Mouse (Mus musculus) midbrain, embryonic 10.5 days (tissue): ENCODE data around the gene Trpm8. TPM values are rescaled to one million over a fixed set of nuclear protein-coding genes. Genes with fewer than 3 reads are reported as not detected.

Source experiments
- DNase-seq: peaks from one replicate; pipeline ENCODE4 v3.0.0-alpha.2; 2017; ENCODE audit warnings: low spot score
- H3K27ac ChIP-seq: fragments of 300-500 bp; sonication (generic); replicated peaks from 2 replicates; pipeline ENCODE4 v1.5.1; 2016; ENCODE audit warnings: mild to moderate bottlenecking
- H3K27me3 ChIP-seq: fragments of 300-500 bp; sonication (generic); 2 replicates; pipeline ENCODE4 v1.6.1; 2016; ENCODE audit warnings: low read depth, mild to moderate bottlenecking; ENCODE audit not compliant: poor library complexity, severe bottlenecking
- H3K36me3 ChIP-seq: fragments of 300-500 bp; sonication (generic); 2 replicates; pipeline ENCODE4 v1.6.1; 2016; ENCODE audit warnings: mild to moderate bottlenecking, moderate library complexity
- H3K4me1 ChIP-seq: fragments of 300-500 bp; sonication (generic); 2 replicates; pipeline ENCODE4 v1.6.1; 2016
- H3K4me3 ChIP-seq: fragments of 300-500 bp; sonication (generic); 2 replicates; pipeline ENCODE4 v1.5.1; 2016; ENCODE audit warnings: mild to moderate bottlenecking, moderate library complexity
- H3K9me3 ChIP-seq: fragments of 300-500 bp; sonication (generic); replicated peaks from 2 replicates; pipeline ENCODE4 v1.6.1; 2016; ENCODE audit warnings: mild to moderate bottlenecking
- WGBS: fragments of 180-500 bp; shearing (Covaris S2); methylation state at CpG from one replicate; pipeline ENCODE4 v1.1.7; 2016; 5-methylcytosine and 5-hydroxymethylcytosine counted together
- polyA plus RNA-seq: library from polyadenylated mRNA; unstranded; fragments of >200 nt; fragmentation: Nextera tagmentation; extraction: Ambion mirVana; gene quantifications from 2 replicates; pipeline ENCODE4 v1.2.1, GENCODE M21; 2016

Trpm8 gene
- polyA plus RNA-seq, 1 experiment from 2014 or later = not detected

DNA sequence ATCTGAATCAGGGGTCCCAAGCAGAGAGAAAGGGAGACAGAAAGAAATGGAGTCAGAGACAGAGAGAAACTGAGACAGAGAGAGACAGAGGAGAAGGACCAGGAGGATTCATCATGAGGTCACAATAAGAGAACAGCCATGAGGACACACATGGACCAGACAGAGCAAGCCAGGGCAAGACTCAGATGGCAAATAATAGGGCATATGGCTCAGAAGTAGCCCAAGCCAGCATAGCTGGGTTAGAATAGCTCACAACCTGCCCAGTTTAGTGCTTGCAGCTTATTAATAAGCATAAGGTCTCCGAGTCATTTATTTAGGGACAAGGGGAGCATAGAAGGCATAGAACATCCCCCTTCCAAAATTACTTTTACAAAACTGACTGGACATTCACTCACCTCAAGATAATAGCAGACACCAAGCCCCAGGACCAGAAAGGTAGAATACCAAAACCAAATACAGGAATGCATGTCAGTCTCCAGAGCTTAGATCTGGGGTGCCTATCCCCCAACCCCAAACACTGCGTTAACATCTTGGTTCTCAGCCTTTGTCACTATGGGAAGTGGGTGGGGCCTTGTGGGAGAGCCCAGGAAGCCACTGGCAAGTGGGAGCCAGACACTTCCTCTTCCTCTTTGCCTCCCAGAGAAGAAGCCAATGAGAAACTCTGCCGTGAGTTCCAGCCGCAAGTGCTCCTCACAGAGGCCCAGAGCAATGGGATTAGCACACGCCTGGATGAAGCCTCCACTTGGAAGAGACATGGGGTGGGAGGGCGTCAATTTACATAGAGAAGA, 155.8 kb downstream of the Trpm8 start:
- Histone ChIP-seq H3K4me1 (peaks cover 21% of the 10 kb centered on the region), H3K27me3 (no peaks in the 10 kb centered on the region), H3K27ac (no peak overlapping the region), H3K36me3 (no peaks in the 10 kb centered on the region), H3K9me3 (no peaks in the 10 kb centered on the region), H3K4me3 (no peak overlapping the region)
- DNase-seq = no peak
- WGBS = 57% methylated on average over 6 of the region's 6 CpGs

GRCm38 (mm10) chr1:88434057-88434456, 156.6 kb downstream of the Trpm8 start:
- H3K27me3 ChIP-seq = no peaks in the 10 kb centered on the region
- H3K4me1 ChIP-seq = peaks cover 13% of the 10 kb centered on the region
- no peaks in the 10 kb centered on the region for H3K36me3 ChIP-seq
- H3K9me3 ChIP-seq = no peaks in the 10 kb centered on the region
- WGBS = 70% methylated on average over 4 of the region's 4 CpGs
- H3K27ac ChIP-seq = no peak overlapping the region
- no peak overlapping the region for H3K4me3 ChIP-seq
- DNase-seq = no peak

DNA sequence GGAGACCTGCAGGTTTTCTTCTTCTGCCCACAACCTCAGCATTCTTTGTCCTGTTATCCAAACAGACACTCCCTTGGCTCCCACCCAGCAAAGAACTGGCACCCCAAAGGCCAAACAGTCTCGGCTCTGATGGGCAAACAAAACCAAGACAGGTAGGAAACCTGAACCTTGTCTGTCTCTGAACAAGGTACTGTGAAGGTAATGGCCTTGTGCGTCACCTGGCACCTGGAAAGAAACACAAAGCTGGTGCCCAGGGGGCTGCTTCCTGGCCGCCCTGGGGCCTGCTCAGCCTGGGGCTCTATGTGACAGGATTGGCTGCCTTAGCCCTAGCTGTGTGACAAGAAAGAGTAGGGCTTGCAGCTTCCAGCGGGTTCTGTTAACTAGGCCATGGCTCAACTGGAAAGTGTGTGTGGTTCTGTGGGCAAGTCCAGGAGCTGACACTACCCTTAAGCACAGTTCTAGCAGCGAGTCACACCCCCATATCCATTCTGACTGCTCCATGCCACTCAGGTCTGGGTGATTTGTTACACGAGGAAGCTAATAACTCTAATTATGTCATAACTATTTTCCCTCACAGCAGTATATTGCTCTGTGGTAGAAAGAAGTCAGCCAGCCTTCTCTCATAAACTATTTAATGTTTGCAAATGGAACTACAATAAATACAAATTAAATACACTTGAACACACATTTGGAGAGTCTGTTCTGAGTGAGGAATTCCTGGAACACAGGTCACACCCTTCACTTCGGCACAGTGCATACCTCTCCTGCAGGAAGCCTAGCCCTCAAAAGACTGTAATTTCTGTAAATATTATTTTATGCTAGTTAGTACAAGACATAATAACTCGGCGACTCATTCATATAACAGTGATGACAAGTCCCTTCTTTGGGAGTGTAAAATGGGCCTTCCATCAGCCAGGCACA, 160.0 kb downstream of the Trpm8 start:
- Histone ChIP-seq H3K4me1 (peaks cover 4% of the 10 kb centered on the region; the same call in 1 of the 2 replicates), H3K27me3 (no peaks in the 10 kb centered on the region), H3K4me3 (no peak overlapping the region), H3K9me3 (no peaks in the 10 kb centered on the region), H3K36me3 (no peaks in the 10 kb centered on the region), H3K27ac (no peak overlapping the region)
- no peak for DNase-seq
- WGBS = 82% methylated on average over 9 of the region's 9 CpGs

Other genes with a start within 250 kb of the Trpm8 start
- gene Ugt1a10, start 222.3 kb upstream of the Trpm8 start, polyA plus RNA-seq = not detected in 2 replicates
- not detected in 2 replicates for gene Ugt1a9, start 206.9 kb upstream of the Trpm8 start, polyA plus RNA-seq
- gene Ugt1a8, start 189.8 kb upstream of the Trpm8 start, polyA plus RNA-seq = not detected in 2 replicates
- gene Ugt1a7c, start 182.6 kb upstream of the Trpm8 start, polyA plus RNA-seq = 0.56 and 1.1 TPM in 2 replicates
- not detected in 2 replicates for gene Ugt1a6b, start 174.4 kb upstream of the Trpm8 start, polyA plus RNA-seq
- gene Ugt1a6a, start 142.9 kb upstream of the Trpm8 start, polyA plus RNA-seq = not detected in 2 replicates
- not detected in 2 replicates for gene Ugt1a5, start 111.6 kb upstream of the Trpm8 start, polyA plus RNA-seq
- not detected in 2 replicates for gene Ugt1a2, start 77.1 kb upstream of the Trpm8 start, polyA plus RNA-seq
- gene Dnajb3, start 71.9 kb upstream of the Trpm8 start, polyA plus RNA-seq = 10.7 and 11.1 TPM in 2 replicates
- not detected in 2 replicates for gene Ugt1a1, start 65.7 kb upstream of the Trpm8 start, polyA plus RNA-seq
- 0.91 and 1.3 TPM in 2 replicates for gene Mroh2a, start 50.7 kb upstream of the Trpm8 start, polyA plus RNA-seq
- 213 and 222 TPM in 2 replicates for gene Hjurp, start within 50 bp of the Trpm8 start, polyA plus RNA-seq
- gene Spp2, start 129.3 kb downstream of the Trpm8 start, polyA plus RNA-seq = not detected in 2 replicates
- not detected in 2 replicates for gene Glrp1, start 232.4 kb downstream of the Trpm8 start, polyA plus RNA-seq